Mouse (Mus musculus) kidney, adult 2 months (tissue): ENCODE data around the gene Tmem167b.
A peak's percentile ranks its signal among the peaks of the same experiment; 100 is the strongest.

Experiments used
- CTCF ChIP-seq: fragments of 200-500 bp; conservative IDR thresholded peaks from 2 replicates; pipeline ENCODE4 v1.5.1; 2011; ENCODE audit warnings: low read depth, mild to moderate bottlenecking, control low read depth, low read length, moderate library complexity, mixed read lengths; ENCODE audit not compliant: insufficient read depth, insufficient read length
- POLR2A ChIP-seq: fragments of 200-500 bp; IDR thresholded peaks from one replicate; pipeline ENCODE4 v1.6.1; 2011; ENCODE audit warnings: low read depth, low read length, control low read depth

DNA sequence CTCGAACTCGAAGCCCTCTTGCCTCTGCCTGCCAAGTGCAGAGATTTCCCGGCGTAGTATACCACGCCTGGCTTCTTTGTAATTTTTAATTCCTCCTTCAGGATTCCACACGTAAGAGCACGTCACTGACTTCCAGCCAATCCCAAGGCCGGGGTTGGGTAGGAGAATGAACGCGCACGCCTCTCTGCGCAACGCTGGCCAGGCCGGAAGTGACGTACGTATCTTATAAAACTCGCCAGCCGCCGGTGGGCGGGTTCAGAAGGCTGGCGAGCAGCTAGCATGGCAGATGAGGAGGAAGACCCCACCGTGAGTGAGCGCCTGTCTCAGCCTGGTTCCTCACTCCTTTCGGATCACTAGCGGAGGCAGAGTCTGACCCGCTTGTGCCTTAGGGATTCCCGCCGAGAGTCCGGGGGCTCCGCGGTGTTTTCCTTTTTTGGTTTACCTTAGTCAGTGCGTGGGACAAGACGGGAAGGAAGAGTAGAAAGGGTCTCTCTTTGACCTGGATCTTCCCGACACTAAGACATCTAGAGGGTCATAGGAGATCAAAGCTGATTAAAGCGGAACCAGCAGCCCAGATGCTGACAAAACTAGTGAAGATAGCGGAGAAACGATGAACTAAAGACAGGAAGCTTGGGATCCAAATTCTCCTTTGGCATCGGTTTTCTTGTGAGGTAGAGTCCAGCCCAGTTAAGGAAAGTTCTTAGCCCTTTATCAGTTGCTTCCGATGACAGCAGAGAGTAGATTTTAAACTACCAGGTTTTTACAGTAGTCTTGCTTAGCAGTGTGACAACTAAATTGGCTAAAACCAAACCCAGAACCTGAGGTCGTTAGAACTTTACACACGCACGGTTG lies 9.4 kb upstream of the Tmem167b start, which contains the start of gene Taf13:
- TF ChIP-seq CTCF (no peak), POLR2A (peak; percentile 100)
